Mouse (Mus musculus): Measurements from ENCODE around the gene Crlf2.

Gene Crlf2

DNA sequence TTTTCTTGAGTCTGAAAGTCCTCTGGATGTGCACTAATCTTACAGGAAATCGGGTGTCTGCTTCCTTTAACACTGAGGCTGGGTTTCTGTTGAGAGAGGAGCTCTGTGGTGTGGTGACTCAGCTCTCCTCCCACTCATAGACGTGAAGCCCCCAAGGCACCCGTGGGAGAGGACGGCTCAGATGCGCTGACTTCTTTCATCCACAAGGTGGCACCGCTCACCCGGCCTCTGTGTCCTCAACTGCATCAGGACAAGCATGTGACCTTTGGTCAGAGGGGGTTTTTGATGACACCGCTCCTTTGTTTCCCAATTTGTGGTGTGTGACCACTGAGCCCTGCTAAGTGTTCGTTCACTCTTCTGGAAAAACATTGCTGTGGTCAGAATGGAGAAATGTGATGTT is 10.1 kb downstream of the Crlf2 start:
- DNase-seq (ENCODE audit: low spot score in 2 of 2): no peak

- DNase-seq (ENCODE audit: low spot score in 2 of 2): no peak
Measured at GRCm38 (mm10) chr5:109547112-109547511, 11.7 kb downstream of the Crlf2 start.

- DNase-seq (ENCODE audit: low spot score in 2 of 2): no peak
Measured at GRCm38 (mm10) chr5:109509679-109510078, 49.1 kb downstream of the Crlf2 start.

- peak in 1 of 2 experiments; percentile 2 for DNase-seq (ENCODE audit: low spot score in 2 of 2)
Measured at GRCm38 (mm10) chr5:109506729-109507128, 52.1 kb downstream of the Crlf2 start.
